Mouse (Mus musculus) erythroblast, embryonic 14.5 days (primary cell): ENCODE results near the gene Med1. TPM values are rescaled to one million over a fixed set of nuclear protein-coding genes. Genes with fewer than 3 reads are reported as not detected.
"Not testable (repeated sequence)": the region's sequence is repeated elsewhere in the genome, so short reads cannot be mapped to it uniquely, and the experiment has no call there.

Source experiments
- H3K27me3 ChIP-seq: 2 replicates; pipeline ENCODE4 v1.6.1; 2012; ENCODE audit warnings: inconsistent platforms; ENCODE audit not compliant: control insufficient read depth
- H3K36me3 ChIP-seq: 2 replicates; pipeline ENCODE4 v1.6.1; 2012; ENCODE audit warnings: mild to moderate bottlenecking, inconsistent platforms; ENCODE audit not compliant: control insufficient read depth
- H3K4me1 ChIP-seq: 2 replicates; pipeline ENCODE4 v1.6.1; 2012; ENCODE audit warnings: inconsistent platforms; ENCODE audit not compliant: control insufficient read depth
- H3K4me3 ChIP-seq: replicated peaks from 2 replicates; pipeline ENCODE3; 2012; ENCODE audit warnings: moderate library complexity, mild to moderate bottlenecking, inconsistent platforms
- H3K9me3 ChIP-seq: 2 replicates; pipeline ENCODE4 v1.6.1; 2012; ENCODE audit warnings: low read length, inconsistent platforms, mixed read lengths; ENCODE audit not compliant: control insufficient read depth
- GATA1 ChIP-seq: IDR thresholded peaks from 2 replicates; pipeline ENCODE4 v1.6.1; 2012; ENCODE audit warnings: low read length, inconsistent platforms, mixed read lengths
- TAL1 ChIP-seq: IDR thresholded peaks from 3 replicates; pipeline ENCODE4 v1.6.1; 2012; ENCODE audit warnings: low read length, inconsistent platforms, mixed read lengths
- polyA plus RNA-seq: library from polyadenylated mRNA; stranded (reverse); fragments of >175 nt; gene quantifications from 2 replicates; pipeline ENCODE4 v1.2.3, GENCODE M21; 2012

The Med1 gene
- polyA plus RNA-seq, 1 experiment, result 1.0 TPM

DNA sequence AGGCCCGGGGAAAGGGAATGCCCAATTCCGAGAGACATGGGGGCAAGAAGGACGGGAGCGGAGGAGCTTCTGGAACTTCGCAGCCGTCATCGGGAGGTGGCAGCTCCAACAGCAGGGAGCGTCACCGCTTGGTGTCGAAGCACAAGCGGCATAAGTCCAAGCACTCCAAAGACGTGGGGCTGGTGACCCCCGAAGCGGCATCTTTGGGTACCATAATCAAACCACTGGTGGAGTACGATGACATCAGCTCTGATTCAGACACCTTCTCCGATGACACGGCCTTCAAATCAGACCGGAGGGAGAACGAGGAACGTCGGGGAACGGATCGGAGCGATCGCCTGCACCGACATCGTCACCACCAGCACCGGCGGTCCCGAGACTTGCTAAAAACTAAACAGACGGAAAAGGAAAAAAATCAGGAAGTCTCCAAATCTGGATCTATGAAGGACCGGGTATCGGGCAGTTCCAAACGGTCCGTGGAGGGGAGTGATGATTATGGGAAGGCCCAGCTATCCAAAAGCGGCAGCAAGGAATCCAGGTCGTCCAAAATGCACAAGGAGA, 10.3 kb upstream of the Med1 start:
- TF ChIP-seq TAL1, result no peak
- no peak for TF ChIP-seq GATA1

DNA sequence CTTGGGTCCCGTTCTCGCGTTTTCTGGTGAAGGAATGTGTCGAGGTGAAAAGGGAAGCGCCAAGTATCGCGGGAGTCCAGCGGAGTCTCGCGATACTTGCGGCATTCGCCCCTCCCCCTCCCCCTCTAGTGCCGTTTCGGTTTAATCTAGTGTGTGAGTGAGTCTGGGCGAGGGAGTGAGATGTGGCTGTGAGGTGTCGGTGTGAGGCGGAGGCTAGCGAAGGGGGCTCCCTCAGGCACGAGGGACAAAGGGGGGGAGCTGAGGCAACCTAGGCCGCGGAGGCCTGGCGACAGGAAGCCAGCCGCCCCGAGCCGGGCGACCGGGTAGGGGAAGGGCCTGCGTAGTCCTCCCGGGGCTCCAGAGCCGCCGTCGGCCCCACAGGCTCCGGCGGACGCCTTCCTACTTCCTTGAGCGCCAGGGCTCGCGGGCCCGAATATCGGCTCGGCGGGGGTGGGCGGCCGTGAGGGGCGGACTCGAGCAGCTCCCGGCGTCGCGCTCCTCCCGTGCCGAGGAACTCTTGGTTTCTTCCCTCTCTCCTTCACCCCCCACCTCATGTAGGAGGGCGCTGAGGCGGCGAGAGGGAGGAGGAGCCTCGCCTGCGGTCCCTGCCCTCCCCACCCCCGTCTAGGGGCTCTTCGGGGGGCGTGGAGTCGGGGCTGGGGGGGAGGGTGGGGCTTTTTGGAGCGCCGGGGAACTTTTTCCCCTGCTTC, 9.7 kb upstream of the Med1 start, which contains the start of gene Cdk12:
TSS of gene Cdk12 (plus strand) at position 419 of the 710 bp plus-strand sequence.
- H3K9me3 ChIP-seq, result no peaks in the 10 kb centered on the region
- no peaks in the 10 kb centered on the region; the same call in 1 of the 2 replicates for H3K27me3 ChIP-seq
- H3K36me3 ChIP-seq, result peaks cover 19% of the 10 kb centered on the region
- peak within 1 kb of the TSS; percentile 81 for H3K4me3 ChIP-seq
- TF ChIP-seq TAL1 (no peak), GATA1 (no peak)
- H3K4me1 ChIP-seq, result peaks cover 29% of the 10 kb centered on the region

More for the DNA sequence above, 10.3 kb upstream of the Med1 start:
- H3K36me3 ChIP-seq, result peaks cover 25% of the 10 kb centered on the region
- no peaks in the 10 kb centered on the region for H3K27me3 ChIP-seq
- H3K4me1 ChIP-seq, result peaks cover 29% of the 10 kb centered on the region
- H3K9me3 ChIP-seq, result no peaks in the 10 kb centered on the region
- peak overlapping the region; percentile 81 for H3K4me3 ChIP-seq

DNA sequence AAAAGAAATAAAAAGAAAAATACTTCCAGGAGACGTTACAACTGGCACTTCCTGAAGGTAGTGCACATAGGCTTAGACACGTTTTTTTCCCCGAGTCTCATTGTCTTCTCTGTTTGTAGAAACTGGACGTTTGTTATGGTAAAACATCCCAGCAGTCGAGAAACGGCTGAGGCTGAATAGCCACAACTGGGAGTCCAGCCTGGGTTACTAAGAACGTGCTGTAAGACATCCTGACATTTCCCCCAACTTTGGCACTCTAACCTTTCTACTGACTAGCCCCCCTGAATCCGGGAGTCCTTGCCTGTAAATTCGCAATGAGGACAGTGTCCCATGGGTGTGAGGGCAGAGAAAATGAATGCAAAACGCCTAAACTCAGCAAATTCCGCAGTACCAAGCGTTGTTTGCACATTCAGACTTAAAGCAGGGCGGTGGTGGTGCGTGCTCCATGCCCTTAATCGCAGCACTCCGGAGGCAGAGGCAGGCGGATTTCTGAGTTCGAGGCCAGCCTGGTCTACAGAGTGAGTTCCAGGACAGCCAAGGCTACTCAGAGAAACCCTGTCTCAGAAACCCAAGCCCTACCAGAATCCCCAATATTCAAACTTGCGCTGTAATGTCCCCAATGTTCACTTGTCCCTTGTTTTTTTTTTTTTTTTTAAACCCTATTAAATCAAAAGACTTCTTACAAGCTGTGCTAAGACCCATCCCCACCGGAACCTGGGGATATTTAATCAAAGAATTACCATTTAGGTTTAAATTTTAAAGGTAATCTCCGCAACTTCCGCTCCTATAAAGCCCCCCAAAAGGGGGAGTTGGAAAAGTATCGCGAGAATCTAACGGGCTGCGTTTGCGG, 8.9 kb upstream of the Med1 start:
- Histone ChIP-seq H3K36me3 (peaks cover 11% of the 10 kb centered on the region), H3K4me3 (peak overlapping the region; percentile 81), H3K4me1 (peaks cover 25% of the 10 kb centered on the region), H3K9me3 (no peaks in the 10 kb centered on the region), H3K27me3 (no peaks in the 10 kb centered on the region; the same call in 1 of the 2 replicates)
- no peak for TF ChIP-seq GATA1
- TF ChIP-seq TAL1, result no peak

DNA sequence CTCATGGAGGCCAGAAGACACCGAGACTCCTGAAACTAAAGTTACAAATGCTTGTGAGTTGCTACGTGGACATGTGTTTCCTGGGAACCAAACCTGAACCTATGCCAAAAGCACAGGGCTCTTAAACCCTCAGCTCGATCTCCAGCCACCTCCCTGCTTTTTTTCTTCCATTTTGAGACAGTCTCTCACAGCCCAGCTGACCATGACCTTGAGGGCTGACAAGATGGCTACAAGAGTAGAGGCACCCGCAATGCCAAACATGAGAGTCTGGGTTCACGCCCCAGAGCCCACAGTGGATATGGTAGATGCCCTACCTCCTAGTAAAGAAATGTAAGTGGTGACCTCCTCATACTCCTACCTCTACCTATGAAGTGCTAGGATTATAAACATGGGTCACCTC, 2.3 kb downstream of the Med1 start:
- no peaks in the 10 kb centered on the region for H3K27me3 ChIP-seq
- H3K36me3 ChIP-seq, result peaks cover 53% of the 10 kb centered on the region
- TF ChIP-seq GATA1, result no peak
- TF ChIP-seq TAL1, result no peak
- H3K9me3 ChIP-seq, result no peaks in the 10 kb centered on the region
- no peak overlapping the region for H3K4me3 ChIP-seq
- H3K4me1 ChIP-seq, result peaks cover 30% of the 10 kb centered on the region

GRCm38 (mm10) chr11:98187640-98188395, 5.3 kb downstream of the Med1 start:
- Histone ChIP-seq H3K9me3 (peaks cover 3% of the 10 kb centered on the region), H3K4me1 (peaks cover 23% of the 10 kb centered on the region), H3K36me3 (peaks cover 81% of the 10 kb centered on the region), H3K4me3 (no peak overlapping the region), H3K27me3 (no peaks in the 10 kb centered on the region)
- TF ChIP-seq GATA1 (no peak), TAL1 (no peak)

GRCm38 (mm10) chr11:98182149-98182548, 10.9 kb downstream of the Med1 start:
- peaks cover 90% of the 10 kb centered on the region for H3K36me3 ChIP-seq
- not testable (repeated sequence) for H3K9me3 ChIP-seq, H3K4me3 ChIP-seq, H3K27me3 ChIP-seq
- H3K4me1 ChIP-seq, result peaks cover 13% of the 10 kb centered on the region

- Histone ChIP-seq H3K4me3 (no peak overlapping the region), H3K27me3 (no peaks in the 10 kb centered on the region), H3K36me3 (peaks cover 94% of the 10 kb centered on the region), H3K9me3 (no peaks in the 10 kb centered on the region), H3K4me1 (no peaks in the 10 kb centered on the region)
- TF ChIP-seq TAL1 (no peak), GATA1 (no peak)
Measured at GRCm38 (mm10) chr11:98168400-98168799, 24.7 kb downstream of the Med1 start.

DNA sequence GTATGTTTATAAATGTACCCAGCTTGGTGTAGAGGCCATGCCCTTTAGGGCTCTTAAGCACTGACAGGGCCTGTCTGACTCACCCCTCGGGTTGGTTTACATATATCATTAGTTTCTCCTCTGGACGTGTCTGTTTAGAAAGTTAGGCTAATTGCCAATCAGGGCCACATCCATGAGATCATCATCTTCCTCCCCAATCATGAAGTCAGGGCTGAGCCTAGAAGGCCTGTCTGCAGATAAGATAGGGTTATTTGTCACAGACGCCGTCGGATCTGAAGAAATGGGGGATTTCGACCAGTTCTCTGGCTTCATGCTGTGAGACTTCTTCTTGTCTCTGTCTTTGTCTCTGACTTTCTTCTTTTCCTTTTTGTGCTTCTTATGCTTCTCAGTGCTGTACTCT, 38.0 kb downstream of the Med1 start:
- H3K4me1 ChIP-seq, result peaks cover 6% of the 10 kb centered on the region
- H3K9me3 ChIP-seq, result no peaks in the 10 kb centered on the region
- no peak for TF ChIP-seq TAL1
- TF ChIP-seq GATA1, result no peak
- H3K4me3 ChIP-seq, result no peak overlapping the region
- peaks cover 62% of the 10 kb centered on the region for H3K36me3 ChIP-seq
- H3K27me3 ChIP-seq, result no peaks in the 10 kb centered on the region
